Mouse (Mus musculus): ENCODE results near the gene Trit1. TPM values are rescaled to one million over a fixed set of nuclear protein-coding genes. Genes with fewer than 3 reads are reported as not detected.

The Trit1 gene
- polyA plus RNA-seq, 2 experiments = 15.0 to 20.1 TPM

- Histone ChIP-seq H3K4me2 (replicated peaks; ENCODE audit: low read depth, low read length, severe bottlenecking) (no peak overlapping the region), H3K4me3 (replicated peaks; ENCODE audit: low read length) (no peak overlapping the region), H3K36me3 (ENCODE audit: control insufficient read depth, insufficient read depth, low read length) (no peaks in the 10 kb centered on the region), H3K9ac (ENCODE audit: low read depth, low read length, severe bottlenecking) (no peak overlapping the region), H3K4me1 (ENCODE audit: control insufficient read depth, insufficient read depth, low read length) (no peaks in the 10 kb centered on the region), H3K9me3 (ENCODE audit: control insufficient read depth, low read length) (no peaks in the 10 kb centered on the region), H3K27ac (replicated peaks; ENCODE audit: low read depth, low read length) (no peak overlapping the region), H3K27me3 (ENCODE audit: control insufficient read depth, insufficient read depth, low read length) (no peaks in the 10 kb centered on the region)
- ATAC-seq (ENCODE audit: low FRiP score, low read depth) (no peak), DNase-seq (ENCODE audit: low spot score) (no peak)
- 68% methylated on average over 5 of the region's 5 CpGs for WGBS
- no peak for TF ChIP-seq POLR2A (IDR thresholded peaks at IDR 0.05; ENCODE audit: borderline replicate concordance, extremely low read depth, insufficient read depth, insufficient read length)
Observed at GRCm38 (mm10) chr4:122974976-122975520, 41.3 kb upstream of the Trit1 start.

GRCm38 (mm10) chr4:122976885-122977284, 39.5 kb upstream of the Trit1 start:
- Histone ChIP-seq H3K36me3 (ENCODE audit: control insufficient read depth, insufficient read depth, low read length) (no peaks in the 10 kb centered on the region), H3K4me3 (replicated peaks; ENCODE audit: low read length) (no peak overlapping the region), H3K27ac (replicated peaks; ENCODE audit: low read depth, low read length) (no peak overlapping the region), H3K4me1 (ENCODE audit: control insufficient read depth, insufficient read depth, low read length) (no peaks in the 10 kb centered on the region), H3K9ac (ENCODE audit: low read depth, low read length, severe bottlenecking) (no peak overlapping the region), H3K4me2 (replicated peaks; ENCODE audit: low read depth, low read length, severe bottlenecking) (no peak overlapping the region), H3K9me3 (ENCODE audit: control insufficient read depth, low read length) (no peaks in the 10 kb centered on the region), H3K27me3 (ENCODE audit: control insufficient read depth, insufficient read depth, low read length) (no peaks in the 10 kb centered on the region)
- 58% methylated on average over 4 of the region's 4 CpGs for WGBS
- no peak for DNase-seq (ENCODE audit: low spot score)
- no peak for TF ChIP-seq POLR2A (IDR thresholded peaks at IDR 0.05; ENCODE audit: borderline replicate concordance, extremely low read depth, insufficient read depth, insufficient read length)
- no peak for ATAC-seq (ENCODE audit: low FRiP score, low read depth)

- WGBS = 77% methylated on average over 2 of the region's 2 CpGs
- ATAC-seq (ENCODE audit: low FRiP score, low read depth) = no peak
- peaks cover 5% of the 10 kb centered on the region for H3K27me3 ChIP-seq (ENCODE audit: control insufficient read depth, insufficient read depth, low read length)
Observed at GRCm38 (mm10) chr4:122978850-122979249, 37.5 kb upstream of the Trit1 start.

GRCm38 (mm10) chr4:122979826-122980225, 36.6 kb upstream of the Trit1 start:
- no peak for DNase-seq (ENCODE audit: low spot score)
- Histone ChIP-seq H3K27ac (replicated peaks; ENCODE audit: low read depth, low read length) (no peak overlapping the region), H3K9me3 (ENCODE audit: control insufficient read depth, low read length) (no peaks in the 10 kb centered on the region), H3K27me3 (ENCODE audit: control insufficient read depth, insufficient read depth, low read length) (peaks cover 7% of the 10 kb centered on the region), H3K4me2 (replicated peaks; ENCODE audit: low read depth, low read length, severe bottlenecking) (no peak overlapping the region), H3K36me3 (ENCODE audit: control insufficient read depth, insufficient read depth, low read length) (no peaks in the 10 kb centered on the region), H3K4me3 (replicated peaks; ENCODE audit: low read length) (no peak overlapping the region), H3K4me1 (ENCODE audit: control insufficient read depth, insufficient read depth, low read length) (peaks cover 7% of the 10 kb centered on the region), H3K9ac (ENCODE audit: low read depth, low read length, severe bottlenecking) (no peak overlapping the region)
- WGBS = 74% methylated on average over 3 of the region's 3 CpGs
- no peak for ATAC-seq (ENCODE audit: low FRiP score, low read depth)
- no peak for TF ChIP-seq POLR2A (IDR thresholded peaks at IDR 0.05; ENCODE audit: borderline replicate concordance, extremely low read depth, insufficient read depth, insufficient read length)

More at GRCm38 (mm10) chr4:122978850-122979249, 37.5 kb upstream of the Trit1 start:
- Histone ChIP-seq H3K27ac (replicated peaks; ENCODE audit: low read depth, low read length) (no peak overlapping the region), H3K36me3 (ENCODE audit: control insufficient read depth, insufficient read depth, low read length) (no peaks in the 10 kb centered on the region), H3K9ac (ENCODE audit: low read depth, low read length, severe bottlenecking) (no peak overlapping the region), H3K4me3 (replicated peaks; ENCODE audit: low read length) (no peak overlapping the region), H3K4me2 (replicated peaks; ENCODE audit: low read depth, low read length, severe bottlenecking) (no peak overlapping the region), H3K4me1 (ENCODE audit: control insufficient read depth, insufficient read depth, low read length) (peaks cover 7% of the 10 kb centered on the region), H3K9me3 (ENCODE audit: control insufficient read depth, low read length) (no peaks in the 10 kb centered on the region)
- no peak for DNase-seq (ENCODE audit: low spot score)
- no peak for TF ChIP-seq POLR2A (IDR thresholded peaks at IDR 0.05; ENCODE audit: borderline replicate concordance, extremely low read depth, insufficient read depth, insufficient read length)

- no peak for ATAC-seq (ENCODE audit: low FRiP score, low read depth)
- Histone ChIP-seq H3K4me1 (ENCODE audit: control insufficient read depth, insufficient read depth, low read length) (peaks cover 7% of the 10 kb centered on the region), H3K27ac (replicated peaks; ENCODE audit: low read depth, low read length) (no peak overlapping the region), H3K4me2 (replicated peaks; ENCODE audit: low read depth, low read length, severe bottlenecking) (no peak overlapping the region), H3K9me3 (ENCODE audit: control insufficient read depth, low read length) (no peaks in the 10 kb centered on the region), H3K4me3 (replicated peaks; ENCODE audit: low read length) (no peak overlapping the region), H3K36me3 (ENCODE audit: control insufficient read depth, insufficient read depth, low read length) (no peaks in the 10 kb centered on the region), H3K27me3 (ENCODE audit: control insufficient read depth, insufficient read depth, low read length) (peaks cover 7% of the 10 kb centered on the region), H3K9ac (ENCODE audit: low read depth, low read length, severe bottlenecking) (no peak overlapping the region)
- 36% methylated on average over 2 of the region's 2 CpGs for WGBS
- DNase-seq (ENCODE audit: low spot score) = peak; percentile 49
- TF ChIP-seq POLR2A (IDR thresholded peaks at IDR 0.05; ENCODE audit: borderline replicate concordance, extremely low read depth, insufficient read depth, insufficient read length) = no peak
Observed at GRCm38 (mm10) chr4:122980684-122981083, 35.7 kb upstream of the Trit1 start.
